Mouse (Mus musculus): Measurements from ENCODE around the gene Dpm3. TPM values are rescaled to one million over a fixed set of nuclear protein-coding genes. Genes with fewer than 3 reads are reported as not detected.

Dpm3 gene
- total and polyA plus RNA-seq, 3 experiments, result 52.7 to 228 (median 74.8) TPM

DNA sequence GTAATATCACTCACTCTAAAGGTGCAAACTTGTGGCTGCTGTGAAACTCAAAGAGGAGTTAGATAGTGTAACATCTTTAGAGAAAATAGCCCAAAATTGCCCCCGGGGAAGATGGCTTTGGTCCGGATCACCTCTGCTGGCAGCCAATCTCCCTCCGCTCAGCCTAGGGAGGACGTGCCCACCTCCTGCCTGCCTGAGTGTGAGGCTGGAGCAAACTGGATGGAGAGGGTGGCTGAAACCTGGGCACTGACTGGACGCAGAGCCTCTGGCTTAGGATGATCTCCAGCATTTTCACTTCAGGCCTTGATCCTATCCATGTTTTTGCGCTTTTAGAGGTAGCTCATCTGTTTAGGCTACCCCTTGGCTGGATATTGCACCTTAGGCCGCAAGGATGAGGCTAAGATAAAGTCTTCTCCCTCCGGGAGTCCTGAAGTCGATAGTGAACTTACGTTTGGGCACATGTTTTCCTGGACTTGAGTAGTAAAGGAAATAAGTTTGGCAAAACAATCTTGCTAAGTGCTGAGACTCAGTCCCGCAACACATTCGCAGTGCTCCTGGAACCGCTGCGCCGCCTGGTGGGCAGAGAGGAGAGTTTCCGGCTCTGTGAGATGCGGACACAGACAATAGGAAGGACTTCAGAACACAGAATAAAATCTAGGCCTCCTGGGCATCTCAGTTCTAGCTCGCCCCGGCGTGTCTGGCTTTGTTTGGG lies 22.6 kb downstream of the Dpm3 start:
- Histone ChIP-seq H3K9me3 (replicated peaks; ENCODE audit: low read length) (no peaks in the 10 kb centered on the region), H3K4me3 (replicated peaks in 1 of 3; ENCODE audit: low read depth in 2 of 3, low read length in 2 of 3, poor library complexity in 1 of 3) (no peak overlapping the region), H3K4me1 (ENCODE audit: control insufficient read depth in 1 of 2, insufficient read depth in 2 of 2) (peaks cover 20 to 38% of the 10 kb centered on the region in 2 experiments), H3K27ac (ENCODE audit: insufficient read depth, low read depth) (no peak overlapping the region), H3K36me3 (replicated peaks in 1 of 2; ENCODE audit: control insufficient read depth in 1 of 2, insufficient read depth in 1 of 2, low read length in 1 of 2) (no peaks in the 10 kb centered on the region), H3K27me3 (replicated peaks) (peaks cover 7% of the 10 kb centered on the region), H3K79me2 (replicated peaks; ENCODE audit: control insufficient read depth, extremely low read depth, insufficient read depth, poor library complexity, severe bottlenecking) (no peaks in the 10 kb centered on the region), H3K4me2 (ENCODE audit: insufficient read depth, low read depth, poor library complexity, severe bottlenecking) (no peak overlapping the region), H3K9ac (ENCODE audit: insufficient read depth, low read depth) (no peak overlapping the region)
- dilution Hi-C loops (cut with MboI; ENCODE audit: extremely low pct_ligation_motif_present, extremely low pct_unique_long_range_greater_than_20kb, low sequenced_read_pairs), result no loop called here
- peak; percentile 82 for DNase-seq (ENCODE audit: extremely low read depth)
- peak; percentile 66; the same call in 1 of the 2 replicates for TF ChIP-seq ELF1 (IDR thresholded peaks at IDR 0.05; ENCODE audit: low read depth, low read length)
- no peak for TF ChIP-seq JUN (IDR thresholded peaks at IDR 0.05; ENCODE audit: insufficient read depth, low read depth, low read length)
- TF ChIP-seq ZNF384 (IDR thresholded peaks at IDR 0.05; ENCODE audit: low read depth, low read length), result no peak
- peak; percentile 21; the same call in 1 of the 2 replicates for TF ChIP-seq MXI1 (IDR thresholded peaks at IDR 0.05; ENCODE audit: low read depth, low read length)
- peak; percentile 74 for TF ChIP-seq ZC3H11A (IDR thresholded peaks at IDR 0.05; ENCODE audit: low read depth, low read length)
- TF ChIP-seq ETS1 (conservative IDR thresholded peaks at IDR 0.05; ENCODE audit: low read depth, low read length), result no peak
- TF ChIP-seq MAX (IDR thresholded peaks at IDR 0.05; ENCODE audit: low read length), result no peak; the same call in 1 of the 2 replicates
- no peak for TF ChIP-seq POLR2A (IDR thresholded peaks at IDR 0.05; ENCODE audit: low read depth, low read length)
- 0 out of 2 replicates have a peak, but pooled peaks have one; percentile 12 for TF ChIP-seq CHD2 (IDR thresholded peaks at IDR 0.05; ENCODE audit: low read length)
- no peak for TF ChIP-seq TBP (conservative IDR thresholded peaks at IDR 0.05; ENCODE audit: low read depth, low read length)
- TF ChIP-seq SMC3 (IDR thresholded peaks at IDR 0.05; ENCODE audit: low read depth, low read length), result peak; percentile 99
- no peak; the same call in 1 of the 2 replicates for TF ChIP-seq IRF4 (IDR thresholded peaks at IDR 0.05; ENCODE audit: low read depth, low read length)
- TF ChIP-seq ZMIZ1 (IDR thresholded peaks at IDR 0.05; ENCODE audit: low read depth, low read length), result no peak
- no peak for TF ChIP-seq NRF1 (IDR thresholded peaks at IDR 0.05; ENCODE audit: low read depth, low read length)
- TF ChIP-seq HCFC1 (IDR thresholded peaks at IDR 0.05; ENCODE audit: low read depth, low read length), result peak; percentile 39
- no peak for TF ChIP-seq POLR2AphosphoS2 (IDR thresholded peaks at IDR 0.05; ENCODE audit: low read depth, low read length)
- no peak for TF ChIP-seq CHD1 (IDR thresholded peaks at IDR 0.05; ENCODE audit: low read depth, low read length)
- no peak for TF ChIP-seq E2F4 (IDR thresholded peaks at IDR 0.05; ENCODE audit: insufficient replicate concordance, low read depth, low read length)
- peak; percentile 49; the same call in 1 of the 2 replicates for TF ChIP-seq MAZ (IDR thresholded peaks at IDR 0.05; ENCODE audit: low read depth, low read length)
- peak; percentile 96 for TF ChIP-seq CTCF (conservative IDR thresholded peaks at IDR 0.05 in 1 of 2, IDR thresholded peaks at IDR 0.05 in 1 of 2; ENCODE audit: low read depth in 2 of 2, low read length in 2 of 2)
- no peak for TF ChIP-seq ZKSCAN1 (IDR thresholded peaks at IDR 0.05; ENCODE audit: borderline replicate concordance, low read depth, low read length)
- TF ChIP-seq MEF2A (IDR thresholded peaks at IDR 0.05; ENCODE audit: borderline replicate concordance, low read depth, low read length), result peak; percentile 12; the same call in 1 of the 2 replicates
- peak; percentile 86 for TF ChIP-seq RAD21 (IDR thresholded peaks at IDR 0.05; ENCODE audit: low read depth, low read length)
- peak; percentile 51; the same call in 1 of the 2 replicates for TF ChIP-seq SIN3A (IDR thresholded peaks at IDR 0.05; ENCODE audit: low read length)
- TF ChIP-seq JUND (conservative IDR thresholded peaks at IDR 0.05; ENCODE audit: low read depth, low read length), result no peak
- in situ Hi-C loops (cut with MboI; ENCODE audit: low pct_ligation_motif_present, low pct_unique_long_range_greater_than_20kb, low sequenced_read_pairs), result no loop called here

All from CH12.LX (cell line).